Mouse (Mus musculus) lung, adult 2 months (tissue): ENCODE results near the gene Apbb2. TPM values are rescaled to one million over a fixed set of nuclear protein-coding genes. Genes with fewer than 3 reads are reported as not detected.

Experiments used
- DNase-seq: peaks from one replicate; pipeline ENCODE4 v3.0.0; 2022
- H3K4me1 ChIP-seq: fragments of 200-500 bp; 2 replicates; pipeline ENCODE4 v1.6.1; 2011; ENCODE audit warnings: low read length; ENCODE audit not compliant: control insufficient read depth, insufficient read depth
- H3K4me3 ChIP-seq: fragments of 200-500 bp; replicated peaks from 2 replicates; pipeline ENCODE3; 2011; ENCODE audit warnings: low read depth, mild to moderate bottlenecking, control low read depth, low read length; ENCODE audit errors: extremely low read depth
- CTCF ChIP-seq: fragments of 200-500 bp; IDR thresholded peaks from 2 replicates; pipeline ENCODE4 v1.5.1; 2011; ENCODE audit warnings: mild to moderate bottlenecking, low read length, control low read depth; ENCODE audit not compliant: insufficient read depth
- POLR2A ChIP-seq: fragments of 200-500 bp; IDR thresholded peaks from 2 replicates; pipeline ENCODE4 v1.6.1; 2011; ENCODE audit warnings: low read depth, mild to moderate bottlenecking, control low read depth, low read length, borderline replicate concordance; ENCODE audit errors: extremely low read depth
- WGBS: fragments of 180-500 bp; shearing (Covaris S2); methylation state at CpG from one replicate; pipeline ENCODE4 v1.1.7; 2018; 5-methylcytosine and 5-hydroxymethylcytosine counted together
- polyA plus RNA-seq: library from polyadenylated mRNA; depleted of rRNA; stranded (reverse); fragments of >200 nt; gene quantifications from 2 replicates; pipeline ENCODE4 v1.2.3, GENCODE M21; 2012; rRNA removed

The Apbb2 gene
- polyA plus RNA-seq, 1 experiment, result 24.6 TPM

- WGBS, result 40% methylated on average over 2 of the region's 2 CpGs
- H3K4me1 ChIP-seq, result peaks cover 6% of the 10 kb centered on the region
- TF ChIP-seq CTCF (no peak), POLR2A (no peak)
- H3K4me3 ChIP-seq, result no peak overlapping the region
- DNase-seq, result no peak
Observed at GRCm38 (mm10) chr5:66259000-66259399, 359.6 kb downstream of the Apbb2 start.

- TF ChIP-seq POLR2A, result no peak
- no peak for TF ChIP-seq CTCF
- no peak for DNase-seq
- peaks cover 4% of the 10 kb centered on the region for H3K4me1 ChIP-seq
- WGBS, result 83% methylated on average over 10 of the region's 10 CpGs
- H3K4me3 ChIP-seq, result no peak overlapping the region
Observed at GRCm38 (mm10) chr5:66255044-66255443, 363.5 kb downstream of the Apbb2 start.

DNA sequence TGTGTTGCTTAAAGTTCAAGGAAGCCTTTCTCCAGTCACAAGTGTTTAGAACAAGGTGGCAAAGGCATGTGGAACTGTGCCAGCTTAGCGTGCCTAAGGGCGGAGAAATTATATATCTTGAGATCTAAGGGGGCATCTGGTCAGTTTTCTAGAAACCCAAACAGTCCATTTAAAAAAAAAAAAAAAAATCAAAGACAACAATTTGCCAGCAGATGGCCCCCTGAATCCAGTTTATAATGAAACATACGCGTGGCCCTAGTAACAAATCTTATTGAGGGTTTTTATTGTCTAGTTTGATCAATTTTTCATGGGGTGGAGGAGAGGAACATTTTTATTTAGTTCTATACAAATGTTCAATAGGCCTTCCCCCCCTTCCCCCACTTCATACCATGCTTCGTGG, 365.4 kb downstream of the Apbb2 start:
- TF ChIP-seq POLR2A (no peak), CTCF (no peak)
- Histone ChIP-seq H3K4me1 (no peaks in the 10 kb centered on the region), H3K4me3 (no peak overlapping the region)
- DNase-seq, result no peak
- 44% methylated on average over 5 of the region's 5 CpGs for WGBS

Other genes with a start within 250 kb of the Apbb2 start
- gene Uchl1, start 57.3 kb upstream of the Apbb2 start, polyA plus RNA-seq, result 8.0 and 9.3 TPM in 2 replicates
- 156 and 242 TPM in 2 replicates for gene Limch1, start 127.0 kb upstream of the Apbb2 start, polyA plus RNA-seq